Mouse (Mus musculus) limb, embryonic 13.5 days (tissue): ENCODE data around the gene Nsun2. TPM values are rescaled to one million over a fixed set of nuclear protein-coding genes. Genes with fewer than 3 reads are reported as not detected.
A peak's percentile ranks its signal among the peaks of the same experiment; 100 is the strongest.

Experiments
- ATAC-seq: fragments of 200-750 bp; cut with Nextera tagmentation; 2 replicates; pipeline ENCODE4 v1.8.0; 2017; ENCODE audit warnings: low read depth, moderate number of reproducible peaks, moderate TSS enrichment; ENCODE audit not compliant: low FRiP score
- H3K27ac ChIP-seq: fragments of 300-500 bp; sonication (generic); 2 replicates; pipeline ENCODE4 v1.5.1; 2015; ENCODE audit warnings: inconsistent platforms, mild to moderate bottlenecking, moderate library complexity
- H3K27me3 ChIP-seq: fragments of 300-500 bp; sonication (generic); 2 replicates; pipeline ENCODE4 v1.6.1; 2015; ENCODE audit warnings: mild to moderate bottlenecking, inconsistent platforms
- H3K36me3 ChIP-seq: fragments of 300-500 bp; sonication (generic); 2 replicates; pipeline ENCODE4 v1.6.1; 2015; ENCODE audit warnings: inconsistent platforms, mild to moderate bottlenecking, moderate library complexity
- H3K4me1 ChIP-seq: fragments of 300-500 bp; sonication (generic); 2 replicates; pipeline ENCODE4 v1.6.1; 2015; ENCODE audit warnings: inconsistent platforms
- H3K4me2 ChIP-seq: fragments of 300-500 bp; sonication (generic); replicated peaks from 2 replicates; pipeline ENCODE4 v1.6.1; 2015; ENCODE audit warnings: inconsistent platforms, mild to moderate bottlenecking, moderate library complexity
- H3K4me3 ChIP-seq: fragments of 300-500 bp; sonication (generic); 2 replicates; pipeline ENCODE4 v1.5.1; 2015; ENCODE audit warnings: moderate library complexity, mild to moderate bottlenecking, inconsistent platforms
- H3K9ac ChIP-seq: fragments of 300-500 bp; sonication (generic); 2 replicates; pipeline ENCODE4 v1.6.1; 2015; ENCODE audit warnings: mild to moderate bottlenecking, inconsistent platforms
- H3K9me3 ChIP-seq: fragments of 300-500 bp; sonication (generic); 2 replicates; pipeline ENCODE4 v1.6.1; 2016; ENCODE audit warnings: inconsistent platforms
- WGBS: fragments of 180-500 bp; shearing (Covaris S2); methylation state at CpG from one replicate; pipeline ENCODE4 v1.1.7; 2015; 5-methylcytosine and 5-hydroxymethylcytosine counted together
- polyA plus RNA-seq: library from polyadenylated mRNA; unstranded; fragments of >200 nt; fragmentation: Nextera tagmentation; extraction: Ambion mirVana; gene quantifications from 2 replicates; pipeline ENCODE4 v1.2.1, GENCODE M21; 2015

Nsun2 gene
- 120 and 125 TPM in 2 replicates for polyA plus RNA-seq

- H3K36me3 ChIP-seq = peaks cover 16% of the 10 kb centered on the region
- H3K4me3 ChIP-seq = peak within 1 kb of the TSS; percentile 95
- H3K4me2 ChIP-seq = peak within 1 kb of the TSS; percentile 89
- ATAC-seq = peak; percentile 17; the same call in 1 of the 2 replicates
- peaks cover 51% of the 10 kb centered on the region for H3K4me1 ChIP-seq
- no peaks in the 10 kb centered on the region for H3K9me3 ChIP-seq
- H3K9ac ChIP-seq = peak within 1 kb of the TSS; percentile 92
- peak within 1 kb of the TSS; percentile 90 for H3K27ac ChIP-seq
- WGBS = under 1% methylated on average over 111 of the region's 155 CpGs
- no peaks in the 10 kb centered on the region for H3K27me3 ChIP-seq
These were observed at the start of gene Nsun2 for GRCm38 (mm10) chr13:69533405-69534333. Nsun2 (plus strand) TSS chr13:69533746.

DNA sequence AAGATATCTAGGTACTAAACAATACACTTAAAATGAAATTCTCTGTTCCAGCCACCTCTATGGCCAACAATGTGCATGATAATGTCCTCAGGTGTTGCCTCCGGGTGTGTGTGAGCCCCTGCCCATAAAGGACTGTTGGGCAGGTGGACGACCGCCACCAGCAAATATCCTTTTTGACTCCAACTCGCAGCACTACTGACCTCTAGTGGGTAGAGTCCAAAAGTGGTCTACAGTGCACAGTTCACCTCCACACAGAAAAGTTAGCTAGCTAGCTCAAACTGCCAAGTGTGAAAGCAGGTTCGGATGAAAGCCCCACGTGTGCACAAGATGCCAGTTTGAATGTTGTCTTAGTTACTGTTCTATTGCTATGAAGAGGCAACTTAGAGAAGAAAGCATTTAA, 48.2 kb upstream of the Nsun2 start:
- peaks cover 34% of the 10 kb centered on the region for H3K4me1 ChIP-seq
- H3K27me3 ChIP-seq = peaks cover 87% of the 10 kb centered on the region
- no peaks in the 10 kb centered on the region for H3K9me3 ChIP-seq
- WGBS = 19% methylated on average over 6 of the region's 6 CpGs
- no peak overlapping the region for H3K9ac ChIP-seq
- ATAC-seq = no peak
- no peak overlapping the region for H3K27ac ChIP-seq
- H3K36me3 ChIP-seq = no peaks in the 10 kb centered on the region
- no peak overlapping the region for H3K4me2 ChIP-seq
- no peak overlapping the region for H3K4me3 ChIP-seq

- 59% methylated on average over 7 of the region's 7 CpGs for WGBS
- Histone ChIP-seq H3K36me3 (no peaks in the 10 kb centered on the region), H3K9me3 (no peaks in the 10 kb centered on the region), H3K9ac (no peak overlapping the region), H3K27me3 (peaks cover 84% of the 10 kb centered on the region), H3K27ac (no peak overlapping the region), H3K4me3 (no peak overlapping the region), H3K4me1 (peaks cover 31% of the 10 kb centered on the region), H3K4me2 (no peak overlapping the region)
- ATAC-seq = no peak
These were observed 47.7 kb upstream of the Nsun2 start for GRCm38 (mm10) chr13:69485833-69486232.

GRCm38 (mm10) chr13:69487108-69487507, 46.4 kb upstream of the Nsun2 start:
- Histone ChIP-seq H3K36me3 (no peaks in the 10 kb centered on the region), H3K27me3 (peaks cover 71% of the 10 kb centered on the region), H3K9ac (no peak overlapping the region), H3K27ac (no peak overlapping the region), H3K9me3 (no peaks in the 10 kb centered on the region), H3K4me1 (peaks cover 28% of the 10 kb centered on the region), H3K4me3 (no peak overlapping the region), H3K4me2 (no peak overlapping the region)
- no peak for ATAC-seq
- 81% methylated on average over 7 of the region's 7 CpGs for whole genome bisulfite sequencing

DNA sequence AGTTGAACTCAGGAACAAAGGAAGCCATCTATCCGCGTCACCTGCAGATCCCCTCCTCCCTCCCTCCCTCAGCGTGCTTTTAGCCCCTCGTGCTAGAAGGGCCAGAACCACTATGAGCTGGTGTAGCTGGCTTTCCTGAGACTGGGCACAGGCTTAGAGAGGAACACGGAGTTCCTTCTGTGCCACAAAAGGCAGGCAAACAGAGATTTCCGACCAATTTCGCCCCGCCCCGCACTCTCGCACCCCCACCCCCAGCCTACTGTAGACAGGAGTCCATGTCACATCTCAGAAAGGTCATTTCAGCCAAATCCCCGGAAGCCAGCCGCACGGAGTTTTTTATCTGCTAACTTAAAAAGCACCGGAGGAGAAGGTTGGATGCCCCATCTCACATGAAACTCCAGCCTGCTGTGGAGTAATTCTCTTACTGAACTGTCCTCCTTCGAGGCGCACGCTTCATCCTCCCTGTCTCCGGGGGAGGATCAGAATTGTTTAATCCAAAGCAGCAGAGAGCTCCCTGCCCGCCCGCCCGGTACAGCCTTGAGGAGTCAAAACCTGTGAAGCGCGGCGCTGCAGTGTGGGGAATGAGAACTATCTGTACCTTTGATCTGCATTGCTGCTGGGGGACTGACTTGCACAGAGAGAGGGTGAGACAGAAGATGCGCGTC, 45.8 kb upstream of the Nsun2 start:
- WGBS = 2% methylated on average over 26 of the region's 26 CpGs
- H3K27ac ChIP-seq = no peak overlapping the region
- peaks cover 67% of the 10 kb centered on the region for H3K27me3 ChIP-seq
- peak overlapping the region; percentile 19; the same call in 1 of the 2 replicates for H3K9ac ChIP-seq
- H3K4me2 ChIP-seq = peak overlapping the region; percentile 57
- no peaks in the 10 kb centered on the region for H3K9me3 ChIP-seq
- H3K4me3 ChIP-seq = peak overlapping the region; percentile 27
- H3K4me1 ChIP-seq = peaks cover 28% of the 10 kb centered on the region
- H3K36me3 ChIP-seq = no peaks in the 10 kb centered on the region
- ATAC-seq = no peak

- peaks cover 27% of the 10 kb centered on the region for H3K4me1 ChIP-seq
- H3K36me3 ChIP-seq = no peaks in the 10 kb centered on the region
- no peak for ATAC-seq
- H3K9me3 ChIP-seq = no peaks in the 10 kb centered on the region
- H3K9ac ChIP-seq = no peak overlapping the region
- H3K27ac ChIP-seq = no peak overlapping the region
- no peak overlapping the region for H3K4me3 ChIP-seq
- no peak overlapping the region for H3K4me2 ChIP-seq
- H3K27me3 ChIP-seq = peaks cover 57% of the 10 kb centered on the region
- WGBS = 38% methylated on average over 13 of the region's 13 CpGs
These were observed 44.8 kb upstream of the Nsun2 start for GRCm38 (mm10) chr13:69488565-69489255.

GRCm38 (mm10) chr13:69489777-69490176, 43.8 kb upstream of the Nsun2 start:
- H3K27me3 ChIP-seq = peaks cover 48% of the 10 kb centered on the region
- H3K27ac ChIP-seq = no peak overlapping the region
- H3K4me1 ChIP-seq = peaks cover 27% of the 10 kb centered on the region
- no peak overlapping the region for H3K9ac ChIP-seq
- 74% methylated on average over 9 of the region's 9 CpGs for WGBS
- H3K4me3 ChIP-seq = no peak overlapping the region
- ATAC-seq = no peak
- no peaks in the 10 kb centered on the region for H3K9me3 ChIP-seq
- H3K4me2 ChIP-seq = no peak overlapping the region
- no peaks in the 10 kb centered on the region for H3K36me3 ChIP-seq

- Histone ChIP-seq H3K27ac (no peak overlapping the region), H3K27me3 (peaks cover 22% of the 10 kb centered on the region), H3K9ac (no peak overlapping the region), H3K9me3 (no peaks in the 10 kb centered on the region), H3K4me2 (no peak overlapping the region), H3K4me1 (peaks cover 21% of the 10 kb centered on the region), H3K36me3 (peaks cover 22% of the 10 kb centered on the region), H3K4me3 (no peak overlapping the region)
- WGBS = 21% methylated on average over 7 of the region's 7 CpGs
- no peak for ATAC-seq
These were observed 40.6 kb upstream of the Nsun2 start for GRCm38 (mm10) chr13:69492876-69493463.

GRCm38 (mm10) chr13:69498276-69498675, 35.3 kb upstream of the Nsun2 start:
- Histone ChIP-seq H3K9me3 (no peaks in the 10 kb centered on the region), H3K4me1 (no peaks in the 10 kb centered on the region), H3K4me3 (no peak overlapping the region), H3K27me3 (no peaks in the 10 kb centered on the region), H3K36me3 (peaks cover 74% of the 10 kb centered on the region), H3K4me2 (no peak overlapping the region), H3K27ac (no peak overlapping the region), H3K9ac (no peak overlapping the region)
- 82% methylated on average over 5 of the region's 5 CpGs for WGBS
- no peak for ATAC-seq

DNA sequence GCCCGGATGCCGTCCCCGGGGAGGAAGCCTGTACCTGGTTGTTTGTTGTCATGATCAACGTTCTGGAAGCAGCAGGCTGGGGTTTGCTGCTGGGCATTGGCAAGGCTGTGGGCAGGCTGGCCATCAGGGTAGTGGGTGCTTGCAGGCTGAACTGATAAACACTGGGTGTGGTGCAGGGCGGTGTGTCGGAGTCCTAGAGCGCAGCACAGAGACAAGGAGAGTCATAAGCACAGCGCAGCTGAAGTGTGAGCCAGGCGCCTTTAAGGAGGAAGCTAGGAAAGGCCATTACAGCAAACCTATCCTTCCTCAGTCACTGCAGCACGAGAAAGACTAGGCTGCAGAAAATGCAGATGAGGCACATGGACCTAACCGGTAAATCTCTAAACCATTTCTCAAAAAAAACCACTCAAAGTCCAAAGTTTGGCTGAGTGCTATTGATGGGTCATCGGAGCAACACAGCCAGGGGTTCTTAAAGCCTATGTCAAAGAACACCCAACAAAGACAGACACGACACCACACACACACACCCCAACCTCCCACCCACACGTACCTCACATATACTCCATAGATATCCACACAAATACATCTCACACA, 31.3 kb upstream of the Nsun2 start:
- H3K4me1 ChIP-seq = no peaks in the 10 kb centered on the region
- H3K4me3 ChIP-seq = no peak overlapping the region
- no peak for ATAC-seq
- H3K9me3 ChIP-seq = no peaks in the 10 kb centered on the region
- H3K9ac ChIP-seq = no peak overlapping the region
- 94% methylated on average over 14 of the region's 14 CpGs for WGBS
- peaks cover 97% of the 10 kb centered on the region for H3K36me3 ChIP-seq
- H3K27ac ChIP-seq = no peak overlapping the region
- no peaks in the 10 kb centered on the region for H3K27me3 ChIP-seq
- no peak overlapping the region for H3K4me2 ChIP-seq

GRCm38 (mm10) chr13:69502863-69503262, 30.7 kb upstream of the Nsun2 start:
- no peaks in the 10 kb centered on the region for H3K4me1 ChIP-seq
- H3K36me3 ChIP-seq = peaks cover 97% of the 10 kb centered on the region
- H3K9me3 ChIP-seq = no peaks in the 10 kb centered on the region
- ATAC-seq = no peak
- H3K4me3 ChIP-seq = no peak overlapping the region
- no peak overlapping the region for H3K9ac ChIP-seq
- no peak overlapping the region for H3K27ac ChIP-seq
- H3K27me3 ChIP-seq = no peaks in the 10 kb centered on the region
- H3K4me2 ChIP-seq = no peak overlapping the region
- 87% methylated on average over 5 of the region's 5 CpGs for WGBS
